Mouse (Mus musculus) heart, postnatal 0 days (tissue): ENCODE results near the gene Znrf1. TPM values are rescaled to one million over a fixed set of nuclear protein-coding genes. Genes with fewer than 3 reads are reported as not detected.

ENCODE experiments used
- ATAC-seq: fragments of 200-750 bp; cut with Nextera tagmentation; 2 replicates; pipeline ENCODE4 v1.8.0; 2017; ENCODE audit warnings: low read depth, moderate number of reproducible peaks, moderate library complexity; ENCODE audit not compliant: insufficient read depth
- DNase-seq: peaks from one replicate; pipeline ENCODE4 v3.0.0-alpha.2; 2016; ENCODE audit warnings: low spot score
- H3K27ac ChIP-seq: fragments of 300-500 bp; sonication (generic); 2 replicates; pipeline ENCODE4 v1.5.1; 2014; ENCODE audit warnings: low read depth, mild to moderate bottlenecking
- H3K27me3 ChIP-seq: fragments of 300-500 bp; sonication (generic); 2 replicates; pipeline ENCODE4 v1.6.1; 2014; ENCODE audit warnings: low read length, mixed read lengths; ENCODE audit not compliant: control insufficient read depth, insufficient read depth
- H3K36me3 ChIP-seq: fragments of 300-500 bp; sonication (generic); replicated peaks from 2 replicates; pipeline ENCODE4 v1.6.1; 2014; ENCODE audit warnings: low read length, mixed read lengths; ENCODE audit not compliant: control insufficient read depth, insufficient read depth
- H3K4me1 ChIP-seq: fragments of 300-500 bp; sonication (generic); 2 replicates; pipeline ENCODE4 v1.6.1; 2014; ENCODE audit warnings: antibody characterized with exemption; ENCODE audit not compliant: control insufficient read depth, insufficient read depth
- H3K4me2 ChIP-seq: fragments of 300-500 bp; sonication (generic); 2 replicates; pipeline ENCODE4 v1.6.1; 2014; ENCODE audit warnings: low read depth, mild to moderate bottlenecking, low read length, moderate library complexity
- H3K4me3 ChIP-seq: fragments of 300-500 bp; sonication (generic); 2 replicates; pipeline ENCODE4 v1.5.1; 2014; ENCODE audit warnings: low read depth, low read length
- H3K9ac ChIP-seq: fragments of 300-500 bp; sonication (generic); replicated peaks from 2 replicates; pipeline ENCODE4 v1.6.1; 2014; ENCODE audit warnings: low read depth, low read length, mixed read lengths
- H3K9me3 ChIP-seq: fragments of 300-500 bp; sonication (generic); replicated peaks from 2 replicates; pipeline ENCODE4 v1.6.1; 2016; ENCODE audit warnings: low read length; ENCODE audit not compliant: control insufficient read depth
- CTCF ChIP-seq: IDR thresholded peaks from 2 replicates; pipeline ENCODE4 v1.5.1; 2016; ENCODE audit warnings: antibody characterized with exemption, control low read depth, low read depth
- EP300 ChIP-seq: IDR thresholded peaks from 2 replicates; pipeline ENCODE4 v1.6.1; 2016; ENCODE audit warnings: antibody characterized with exemption, low read depth
- WGBS: fragments of 180-500 bp; shearing (Covaris S2); extraction: QIAGEN DNeasy Blood & Tissue Kit; methylation state at CpG from one replicate; pipeline ENCODE4 v1.1.7; 2014; 5-methylcytosine and 5-hydroxymethylcytosine counted together
- polyA plus RNA-seq: library from polyadenylated mRNA; unstranded; fragments of >200 nt; fragmentation: Nextera tagmentation; extraction: Ambion mirVana; gene quantifications from 2 replicates; pipeline ENCODE4 v1.2.1, GENCODE M21; 2015
- total RNA-seq: library from RNA; depleted of rRNA; stranded (reverse); fragments of >200 nt; gene quantifications from 2 replicates; pipeline ENCODE4 v1.2.3, GENCODE M21; 2014; ENCODE audit warnings: low replicate concordance

Gene Znrf1
- total and polyA plus RNA-seq, 2 experiments from 2014 or later: 13.9 to 52.1 TPM

DNA sequence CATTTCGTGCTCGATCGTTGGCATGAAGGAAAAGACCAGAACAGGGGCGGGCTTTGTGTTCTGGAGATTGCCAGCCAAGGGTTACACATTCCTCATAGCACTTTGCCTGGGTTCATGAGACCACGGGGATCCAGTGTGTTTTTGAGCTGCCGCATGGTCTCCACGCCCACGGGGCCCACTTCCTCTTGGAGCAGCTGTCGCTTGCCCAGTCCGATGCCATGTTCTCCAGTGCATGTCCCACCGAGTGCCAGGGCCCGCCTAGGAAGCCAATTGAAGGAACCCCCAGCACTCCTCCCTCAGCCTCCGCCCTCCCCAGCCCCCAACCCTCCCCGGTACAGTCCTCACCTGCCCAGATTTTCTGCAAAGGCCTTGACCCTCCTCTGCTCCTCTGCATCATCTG is 91.0 kb downstream of the Znrf1 start:
- ATAC-seq (no peak), DNase-seq (no peak)
- TF ChIP-seq CTCF (no peak), EP300 (no peak)
- peaks cover 15% of the 10 kb centered on the region for H3K4me1 ChIP-seq
- no peak overlapping the region for H3K27ac ChIP-seq
- H3K9ac ChIP-seq: no peak overlapping the region
- H3K36me3 ChIP-seq: peaks cover 10% of the 10 kb centered on the region; the same call in 1 of the 2 replicates
- no peak overlapping the region for H3K4me2 ChIP-seq
- H3K9me3 ChIP-seq: no peaks in the 10 kb centered on the region
- H3K27me3 ChIP-seq: no peaks in the 10 kb centered on the region
- 84% methylated on average over 14 of the region's 14 CpGs for WGBS
- no peak overlapping the region for H3K4me3 ChIP-seq

DNA sequence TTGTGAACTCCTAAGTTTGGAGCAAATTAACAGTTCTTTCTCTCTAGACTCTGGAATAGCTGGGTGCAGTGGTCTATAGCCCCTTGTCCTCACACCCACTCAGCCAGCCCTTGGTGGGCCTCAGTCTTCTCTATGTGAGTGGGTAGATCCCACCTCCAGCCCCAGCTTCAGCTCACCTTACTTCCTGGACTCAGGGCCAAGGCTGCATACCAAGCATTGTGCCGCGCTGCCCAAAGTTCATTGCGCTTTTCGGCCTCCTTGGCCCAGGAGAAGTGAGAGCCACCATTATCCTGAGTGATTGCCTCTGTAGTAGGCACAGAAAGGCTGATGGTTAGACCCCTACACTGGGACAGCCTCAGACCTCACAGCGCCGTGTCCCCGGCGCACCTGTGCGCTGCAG is 92.0 kb downstream of the Znrf1 start:
- no peaks in the 10 kb centered on the region for H3K27me3 ChIP-seq
- H3K4me2 ChIP-seq: no peak overlapping the region
- TF ChIP-seq CTCF (no peak), EP300 (no peak)
- 95% methylated on average over 9 of the region's 9 CpGs for WGBS
- no peak for ATAC-seq
- H3K9me3 ChIP-seq: no peaks in the 10 kb centered on the region
- peaks cover 15% of the 10 kb centered on the region for H3K4me1 ChIP-seq
- H3K27ac ChIP-seq: no peak overlapping the region
- no peak overlapping the region for H3K9ac ChIP-seq
- H3K36me3 ChIP-seq: 0 out of 2 replicates have a peak, but pooled peaks cover 5% of the 10 kb centered on the region
- no peak overlapping the region for H3K4me3 ChIP-seq
- no peak for DNase-seq

DNA sequence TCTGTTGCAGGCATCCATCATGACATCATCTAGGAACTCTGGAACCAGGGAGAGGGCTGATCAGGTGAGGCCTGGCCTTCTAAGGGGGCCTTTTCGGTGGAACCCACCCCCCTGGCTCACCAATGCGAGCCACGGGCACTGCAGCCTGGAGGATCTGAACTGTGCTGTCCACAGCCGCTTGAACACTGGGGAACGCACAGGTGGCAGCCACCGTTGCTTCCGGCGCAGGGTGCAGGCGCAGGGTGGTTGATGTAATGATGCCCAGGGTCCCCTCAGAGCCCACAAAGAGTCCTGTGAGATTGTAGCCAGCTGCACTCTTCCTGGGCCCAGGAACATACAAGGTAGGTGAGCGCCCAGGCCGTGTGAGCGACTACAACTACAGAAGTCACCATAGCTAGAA is 92.5 kb downstream of the Znrf1 start:
- Histone ChIP-seq H3K27ac (no peak overlapping the region), H3K9ac (no peak overlapping the region), H3K27me3 (no peaks in the 10 kb centered on the region), H3K36me3 (0 out of 2 replicates have a peak, but pooled peaks cover 3% of the 10 kb centered on the region), H3K4me2 (no peak overlapping the region), H3K4me1 (peaks cover 15% of the 10 kb centered on the region), H3K9me3 (0 out of 2 replicates have a peak, but pooled peaks cover 2% of the 10 kb centered on the region), H3K4me3 (no peak overlapping the region)
- no peak for ATAC-seq
- 88% methylated on average over 12 of the region's 12 CpGs for WGBS
- no peak for TF ChIP-seq EP300
- no peak for TF ChIP-seq CTCF
- no peak for DNase-seq

DNA sequence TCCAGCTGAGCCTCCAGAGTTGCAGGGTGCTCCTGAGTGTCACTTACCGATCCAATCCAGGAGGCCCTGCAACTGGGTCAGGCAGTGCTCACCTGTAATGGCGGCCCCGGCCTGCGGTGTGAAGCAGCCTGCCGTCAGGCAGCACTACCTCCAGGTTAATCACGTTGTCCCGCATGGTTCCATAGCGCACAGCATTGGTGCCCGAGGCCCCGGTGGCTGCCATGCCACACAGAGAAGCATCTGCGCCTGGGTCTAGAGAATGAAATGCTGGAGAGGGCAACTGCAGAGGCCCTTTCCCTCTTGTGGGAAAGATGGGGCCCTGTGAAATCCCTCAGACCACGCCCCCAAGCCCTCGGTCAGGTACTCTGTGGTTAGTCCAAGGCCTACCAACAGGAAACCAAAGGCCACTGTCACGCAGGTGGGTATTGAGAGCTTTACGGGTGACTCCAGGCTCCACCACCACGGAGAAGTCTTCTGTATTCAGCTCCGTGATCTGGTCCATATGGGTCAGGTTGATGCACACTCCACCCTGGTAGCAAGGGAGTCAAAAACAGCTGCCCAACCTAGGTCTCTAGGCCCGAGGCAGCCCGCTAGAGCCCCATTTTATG is 93.1 kb downstream of the Znrf1 start:
- Histone ChIP-seq H3K4me2 (no peak overlapping the region), H3K36me3 (no peaks in the 10 kb centered on the region), H3K9ac (no peak overlapping the region), H3K4me3 (no peak overlapping the region), H3K9me3 (0 out of 2 replicates have a peak, but pooled peaks cover 3% of the 10 kb centered on the region), H3K27ac (no peak overlapping the region), H3K27me3 (no peaks in the 10 kb centered on the region), H3K4me1 (peaks cover 15% of the 10 kb centered on the region)
- 84% methylated on average over 19 of the region's 19 CpGs for WGBS
- TF ChIP-seq EP300: no peak
- no peak for TF ChIP-seq CTCF
- DNase-seq (no peak), ATAC-seq (no peak)

DNA sequence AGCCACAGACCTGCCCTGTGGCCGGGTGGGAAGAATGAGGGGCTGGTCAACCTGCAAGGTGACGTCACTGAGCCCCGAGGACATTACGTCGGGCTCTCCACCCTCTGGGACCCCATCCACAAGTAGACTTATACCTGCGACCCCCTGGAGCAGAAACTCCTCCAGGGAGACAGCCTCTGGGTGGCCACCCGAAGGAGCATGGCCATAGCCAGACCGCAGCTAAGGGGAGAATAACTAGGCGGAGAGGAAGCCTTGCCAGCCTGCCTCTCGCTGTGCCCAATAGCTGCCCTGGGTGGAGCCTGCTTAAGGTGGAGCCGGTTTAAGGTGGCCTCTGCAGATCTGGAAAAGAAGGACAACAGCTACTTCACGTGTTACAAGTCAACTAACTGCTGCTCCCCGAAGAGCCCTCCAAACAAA is 94.2 kb downstream of the Znrf1 start, which contains the start of gene Ldhd:
Gene Ldhd (minus strand): TSS at position 270 of the 417 bp plus-strand sequence.
- Histone ChIP-seq H3K9me3 (0 out of 2 replicates have a peak, but pooled peaks cover 3% of the 10 kb centered on the region), H3K4me3 (peak within 1 kb of the TSS; percentile 48), H3K4me2 (peak within 1 kb of the TSS; percentile 68), H3K27ac (peak within 1 kb of the TSS; percentile 34; the same call in 1 of the 2 replicates), H3K27me3 (no peaks in the 10 kb centered on the region), H3K36me3 (no peaks in the 10 kb centered on the region), H3K9ac (peak within 1 kb of the TSS; percentile 53; the same call in 1 of the 2 replicates), H3K4me1 (peaks cover 7% of the 10 kb centered on the region; the same call in 1 of the 2 replicates)
- peak; percentile 28 for DNase-seq
- WGBS: 29% methylated on average over 13 of the region's 13 CpGs
- TF ChIP-seq CTCF: no peak
- no peak for TF ChIP-seq EP300
- peak; percentile 73 for ATAC-seq
